Mouse (Mus musculus) ES-Bruce4 (cell line): Measurements from ENCODE around the gene Lce3a.

Source experiments
- CTCF ChIP-seq: IDR thresholded peaks from one replicate; pipeline ENCODE4 v1.8.1; 2011; ENCODE audit warnings: low read depth, low read length
- POLR2A ChIP-seq: IDR thresholded peaks from one replicate; pipeline ENCODE4 v1.8.1; 2011; ENCODE audit warnings: low read length; ENCODE audit not compliant: insufficient read depth

GRCm38 (mm10) chr3:92926130-92926529 is at the start of gene Lce3a:
- TF ChIP-seq CTCF (no peak), POLR2A (no peak)
